Mouse (Mus musculus): Measurements from ENCODE around the gene Leap2. TPM values are rescaled to one million over a fixed set of nuclear protein-coding genes. Genes with fewer than 3 reads are reported as not detected.
A peak's percentile ranks its signal among the peaks of the same experiment; 100 is the strongest.
"Not testable (repeated sequence)": the region's sequence is repeated elsewhere in the genome, so short reads cannot be mapped to it uniquely, and the experiment has no call there.

Leap2 gene
- total RNA-seq, 2 experiments from 2014 or later, result not detected

DNA sequence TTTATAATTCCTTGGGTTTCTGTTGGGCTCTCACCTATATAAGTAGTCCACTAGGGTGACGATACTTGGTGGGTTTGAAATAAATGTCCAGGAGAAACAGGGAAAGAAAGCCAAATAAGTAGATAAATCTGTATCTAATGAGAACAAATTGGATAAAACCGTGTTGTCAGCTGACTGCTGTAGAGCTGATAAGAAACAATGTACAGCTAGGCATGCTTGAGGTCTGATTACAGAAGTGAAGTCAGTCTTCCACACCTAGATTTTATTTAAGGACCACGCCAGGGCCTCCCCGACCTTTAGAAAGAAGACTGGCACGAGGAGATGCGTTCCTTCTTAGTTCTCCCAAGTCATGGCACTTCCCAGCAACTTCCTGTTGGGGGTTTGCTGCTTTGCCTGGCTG, 10.1 kb upstream of the Leap2 start:
- intact Hi-C loops (cut with DNase I), result no loop called here
- H3K4me3 ChIP-seq, result no peak overlapping the region

DNA sequence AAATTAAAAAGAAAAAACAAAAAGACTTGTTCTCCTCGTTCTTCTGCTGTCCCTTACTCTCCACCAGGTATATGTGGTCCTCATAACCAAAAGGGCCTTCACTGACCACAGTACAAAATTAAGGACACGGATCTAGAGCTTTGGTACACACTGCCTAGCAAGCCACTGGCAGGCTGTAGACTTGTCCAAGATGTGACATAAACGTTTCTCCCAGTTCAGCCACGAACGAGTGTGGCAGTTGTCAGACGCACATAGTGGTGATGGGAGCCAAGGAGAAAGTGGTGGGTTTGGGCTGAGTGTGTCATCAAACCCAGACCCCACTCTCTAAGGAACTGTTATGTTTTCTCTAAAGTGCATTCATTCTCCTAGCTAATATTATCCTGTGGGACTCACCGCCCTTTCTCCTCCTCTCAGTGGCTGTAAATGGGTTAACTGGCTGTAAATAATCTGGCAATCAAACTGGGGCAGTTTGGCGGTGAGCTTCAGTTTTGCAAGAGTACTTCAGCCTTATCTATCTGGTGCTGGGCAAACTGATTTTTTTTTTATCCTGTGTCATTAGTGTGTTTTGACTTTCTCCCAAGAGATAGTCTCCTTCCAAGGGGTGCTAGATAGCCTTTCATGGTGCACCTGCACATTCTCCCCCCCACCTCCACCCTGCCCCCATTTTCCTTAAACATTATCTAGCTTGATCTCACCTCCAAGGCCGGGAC, 8.5 kb upstream of the Leap2 start:
- H3K4me3 ChIP-seq, result peak overlapping the region; percentile 80
- no peak for TF ChIP-seq CTCF (IDR thresholded peaks at IDR 0.05)
- intact Hi-C loops (cut with DNase I), result loop anchor here (2.0 kb wide), 1 partner anchor 131 kb away; the partner anchor contains the start of gene Hspa4
- peak overlapping the region; percentile 97 for H3K27ac ChIP-seq
- DNase-seq, result no peak

More for the DNA sequence above, 10.1 kb upstream of the Leap2 start:
- H3K27ac ChIP-seq, result no peak overlapping the region
- DNase-seq, result no peak
- TF ChIP-seq CTCF (IDR thresholded peaks at IDR 0.05), result no peak

DNA sequence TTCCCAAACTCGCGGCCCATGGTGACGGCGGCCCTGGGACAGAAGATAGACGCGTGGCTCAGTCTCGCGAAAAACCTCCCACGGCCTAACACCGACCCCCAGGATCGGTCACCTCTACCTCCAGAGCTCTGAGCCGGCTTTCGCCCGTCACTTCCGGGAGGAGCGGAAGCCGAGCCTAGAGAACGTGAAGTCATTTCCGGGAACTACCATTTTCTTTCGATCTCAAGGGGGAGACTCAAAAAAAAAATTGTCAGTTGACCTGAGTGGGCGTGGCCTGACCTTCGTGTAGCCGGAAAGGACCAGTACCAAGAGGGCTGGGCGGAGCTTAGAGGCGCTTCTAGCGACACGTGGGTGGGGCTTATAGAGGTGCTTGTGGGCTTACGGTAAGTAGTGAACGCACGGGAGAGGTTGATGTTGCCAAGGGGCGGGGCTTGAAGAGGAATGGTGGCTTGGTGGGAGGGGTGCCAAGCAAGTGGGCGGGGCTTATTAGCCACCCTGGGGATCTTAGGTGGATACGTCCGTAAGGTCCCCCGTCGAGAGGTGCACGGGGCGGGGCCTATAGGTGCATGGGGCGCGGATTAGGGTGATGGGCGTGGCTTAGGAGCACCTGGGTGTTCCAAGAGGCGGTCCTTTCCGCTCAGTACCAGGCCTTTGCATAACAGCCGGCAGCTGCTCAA, 7.8 kb upstream of the Leap2 start, which contains the start of the genes Uqcrq and Gdf9:
Gene Uqcrq (minus strand): TSS at position 162 of the 677 bp plus-strand sequence.
Gene Gdf9 (plus strand): TSS at position 354 of the 677 bp plus-strand sequence.
- Histone ChIP-seq H3K4me3 (peak within 1 kb of the TSS; percentile 80), H3K27ac (peak within 1 kb of the TSS; percentile 97)
- peak; percentile 99 for DNase-seq
- intact Hi-C loops (cut with DNase I), result loop anchor here (2.0 kb wide), 1 partner anchor 130 kb away; the partner anchor contains the start of gene Hspa4
- no peak for TF ChIP-seq CTCF (IDR thresholded peaks at IDR 0.05)

DNA sequence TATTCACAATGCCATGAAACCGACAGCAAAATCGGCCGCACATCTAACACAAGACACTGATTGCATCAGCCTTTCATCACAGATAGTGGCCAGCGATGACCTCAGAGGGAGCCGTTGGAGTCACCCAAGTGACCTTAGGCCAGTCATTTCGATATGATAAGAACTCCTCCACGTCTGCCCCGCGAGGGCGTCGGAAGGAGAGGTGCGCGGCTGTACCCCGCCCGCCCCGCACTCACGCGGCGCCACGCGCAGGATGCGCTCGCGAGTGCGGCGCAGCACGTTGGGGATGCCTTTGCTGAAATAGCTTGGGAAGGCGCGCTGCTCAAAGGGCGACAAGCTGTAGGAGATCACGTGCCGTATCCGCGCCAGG, 7.3 kb upstream of the Leap2 start:
- peak overlapping the region; percentile 97 for H3K27ac ChIP-seq
- DNase-seq, result no peak
- H3K4me3 ChIP-seq, result peak overlapping the region; percentile 80
- no peak for TF ChIP-seq CTCF (IDR thresholded peaks at IDR 0.05)
- intact Hi-C loops (cut with DNase I), result loop anchor here (2.0 kb wide), 1 partner anchor 129 kb away; the partner anchor contains the start of gene Hspa4

DNA sequence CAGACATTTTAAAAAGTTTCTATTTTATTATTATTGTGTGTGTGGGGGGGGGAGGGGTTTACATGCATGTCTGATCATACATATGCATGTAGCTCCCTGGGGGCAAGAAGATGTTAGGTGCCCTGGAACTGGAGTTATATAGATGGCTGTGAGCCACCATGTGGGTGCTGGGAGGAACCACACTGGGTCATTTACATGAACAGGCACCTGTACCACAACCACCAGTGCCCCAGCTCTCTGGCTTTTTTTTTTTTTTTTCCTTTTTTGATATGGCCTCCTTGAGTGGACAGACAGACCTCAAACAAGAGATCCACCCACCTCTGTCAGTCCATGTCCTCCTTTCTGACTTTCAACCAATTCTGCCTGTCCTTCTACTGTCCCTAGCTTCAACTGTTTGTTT, 6.2 kb upstream of the Leap2 start:
- DNase-seq, result no peak
- intact Hi-C loops (cut with DNase I), result no loop called here
- Histone ChIP-seq H3K27ac (no peak overlapping the region), H3K4me3 (peak overlapping the region; percentile 80)
- no peak for TF ChIP-seq CTCF (IDR thresholded peaks at IDR 0.05)

DNA sequence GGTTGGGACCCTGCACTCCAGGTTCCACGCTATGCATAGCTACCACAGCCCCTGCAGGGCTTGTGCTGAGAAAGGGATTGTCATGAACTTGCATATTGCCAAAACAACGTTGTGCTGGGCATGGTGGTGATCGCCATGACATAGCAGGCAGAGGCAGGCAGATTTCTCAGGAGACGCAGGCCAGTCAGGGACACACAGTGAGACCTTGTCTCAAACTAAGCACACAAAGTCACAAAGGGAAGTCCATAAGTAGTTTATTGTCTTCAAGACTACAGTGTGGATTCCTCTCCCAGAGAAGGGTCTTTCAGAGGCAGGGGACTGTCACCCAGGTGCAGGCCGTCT, 5.7 kb upstream of the Leap2 start:
- H3K27ac ChIP-seq, result no peak overlapping the region
- intact Hi-C loops (cut with DNase I), result no loop called here
- no peak for TF ChIP-seq CTCF (IDR thresholded peaks at IDR 0.05)
- DNase-seq, result no peak
- no peak overlapping the region for H3K4me3 ChIP-seq

DNA sequence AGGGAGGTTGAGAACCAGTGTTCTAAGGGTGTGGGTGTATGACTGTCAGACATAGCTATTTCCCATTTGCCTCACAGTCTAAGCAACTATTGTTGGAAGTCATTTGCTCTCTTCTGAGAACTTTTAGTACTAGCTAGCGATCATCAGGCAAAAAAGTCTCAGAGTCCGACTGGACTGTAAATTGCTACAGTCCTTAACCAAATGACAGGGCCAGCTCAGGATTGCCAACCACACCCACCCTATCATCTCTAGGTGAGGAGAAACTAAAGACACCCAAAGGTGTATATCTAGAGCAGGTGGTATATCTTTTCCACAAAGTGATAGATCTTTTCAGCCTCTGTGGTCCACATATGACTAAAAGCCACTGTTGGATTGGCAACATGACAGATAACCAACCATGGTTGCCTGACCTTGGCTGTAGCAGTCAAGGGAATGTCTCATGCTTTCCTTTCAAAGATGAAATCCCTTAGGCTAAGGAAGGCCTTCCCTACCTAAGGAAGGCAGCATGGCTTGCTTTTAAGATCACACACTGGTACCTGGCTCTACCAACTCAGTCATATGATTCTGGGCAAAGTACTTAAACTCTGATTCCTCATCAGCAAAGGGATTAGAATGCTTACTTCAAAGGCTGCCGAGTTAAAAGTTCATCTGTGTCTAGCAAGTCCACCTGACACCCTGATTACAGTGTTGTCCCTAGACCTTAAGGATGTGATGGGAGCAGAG, 5.2 kb upstream of the Leap2 start:
- no peak overlapping the region for H3K27ac ChIP-seq
- intact Hi-C loops (cut with DNase I), result no loop called here
- no peak for TF ChIP-seq CTCF (IDR thresholded peaks at IDR 0.05)
- H3K4me3 ChIP-seq, result no peak overlapping the region
- no peak for DNase-seq

DNA sequence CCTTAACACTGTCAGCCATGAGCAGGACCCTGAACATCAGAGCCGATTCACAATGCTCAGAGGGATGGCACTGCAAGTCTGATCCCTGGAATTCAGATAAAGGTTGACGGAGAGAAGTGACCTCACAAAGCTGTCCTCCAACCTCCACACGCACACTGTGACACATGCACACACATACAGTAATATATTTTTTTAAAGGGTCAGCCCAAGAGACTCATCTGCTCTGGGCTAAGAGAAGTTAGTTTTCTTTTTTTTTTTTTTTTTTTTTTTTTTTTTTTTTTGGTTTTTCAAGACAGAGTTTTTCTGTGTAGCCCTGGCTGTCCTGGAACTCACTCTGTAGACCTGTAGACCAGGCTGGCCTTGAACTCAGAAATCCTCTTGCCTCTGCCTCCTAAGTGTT, 3.9 kb upstream of the Leap2 start:
- H3K27ac ChIP-seq, result not testable (repeated sequence)

DNA sequence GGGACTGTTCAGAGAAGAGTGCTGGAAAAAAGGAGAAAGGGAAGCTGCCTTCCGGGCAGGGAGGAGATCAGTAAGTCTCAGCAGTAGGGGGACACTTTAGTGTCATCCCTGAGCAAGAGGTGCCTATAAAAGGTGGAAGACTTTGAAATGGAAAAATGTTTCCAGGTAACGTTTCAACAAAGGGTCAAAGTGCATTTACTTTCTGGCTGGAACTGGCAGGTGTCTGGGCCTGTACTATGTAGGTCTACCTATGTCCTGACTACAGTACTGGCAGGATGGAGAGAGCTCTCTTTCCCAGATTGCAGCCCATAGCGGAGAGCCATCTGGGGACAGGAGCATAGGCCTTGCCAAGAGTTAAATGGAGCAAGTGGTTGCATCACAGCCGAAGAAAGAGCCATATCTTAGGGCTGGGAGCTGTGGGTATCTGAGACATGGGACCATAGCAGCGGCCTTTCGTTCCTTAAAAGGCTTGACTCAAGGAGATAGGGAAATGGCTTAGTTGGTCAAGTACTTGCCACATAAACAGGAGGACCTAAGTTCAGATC, 2.8 kb upstream of the Leap2 start:
- Histone ChIP-seq H3K4me3 (no peak overlapping the region), H3K27ac (no peak overlapping the region)
- no peak for TF ChIP-seq CTCF (IDR thresholded peaks at IDR 0.05)
- DNase-seq, result no peak
- intact Hi-C loops (cut with DNase I), result no loop called here

More for the DNA sequence above, 3.9 kb upstream of the Leap2 start:
- H3K4me3 ChIP-seq; intact Hi-C loops (cut with DNase I); DNase-seq: not testable (repeated sequence)

DNA sequence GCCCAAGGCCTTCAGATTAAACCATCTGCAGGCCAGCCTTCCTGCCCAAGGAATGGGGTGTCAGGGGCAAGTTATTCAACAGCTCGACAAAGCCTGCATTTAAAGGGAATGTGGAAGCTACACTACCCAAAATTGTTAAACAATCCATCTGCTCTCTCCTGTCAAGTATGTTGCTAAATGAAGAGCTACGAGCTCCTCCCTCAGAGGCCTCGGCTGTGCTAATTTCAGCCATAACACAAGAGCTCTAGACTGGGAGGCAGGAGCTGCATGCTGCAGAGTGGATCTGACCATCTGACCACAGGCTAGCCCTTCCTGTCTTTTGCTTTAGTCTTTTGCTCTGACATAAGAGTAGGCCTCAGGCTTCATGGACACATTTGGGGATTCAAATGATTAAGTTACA, 2.3 kb upstream of the Leap2 start:
- DNase-seq, result no peak
- Histone ChIP-seq H3K4me3 (no peak overlapping the region), H3K27ac (no peak overlapping the region)
- no peak for TF ChIP-seq CTCF (IDR thresholded peaks at IDR 0.05)
- intact Hi-C loops (cut with DNase I), result no loop called here

DNA sequence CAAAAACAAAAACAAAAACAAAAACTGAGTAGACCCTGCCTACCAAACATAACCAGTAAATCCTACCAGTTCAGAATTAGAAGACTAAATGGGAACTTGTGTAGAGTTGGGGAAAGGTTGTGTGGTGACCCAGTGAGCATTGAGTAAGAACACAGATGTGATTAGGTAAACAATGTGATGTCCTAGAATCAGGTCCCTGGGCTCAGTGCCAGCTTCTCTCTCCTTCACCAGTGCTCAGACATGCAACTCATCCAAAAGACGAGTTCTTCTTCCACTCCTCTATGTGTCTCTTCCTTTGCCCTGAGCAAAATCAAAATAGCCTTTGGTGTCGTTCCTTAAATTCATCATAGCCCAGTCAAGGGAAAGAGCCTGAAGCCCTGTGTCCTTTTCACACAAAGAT, 1.9 kb upstream of the Leap2 start:
- Histone ChIP-seq H3K27ac (no peak overlapping the region), H3K4me3 (no peak overlapping the region)
- no peak for DNase-seq
- TF ChIP-seq CTCF (IDR thresholded peaks at IDR 0.05), result no peak
- intact Hi-C loops (cut with DNase I), result no loop called here

DNA sequence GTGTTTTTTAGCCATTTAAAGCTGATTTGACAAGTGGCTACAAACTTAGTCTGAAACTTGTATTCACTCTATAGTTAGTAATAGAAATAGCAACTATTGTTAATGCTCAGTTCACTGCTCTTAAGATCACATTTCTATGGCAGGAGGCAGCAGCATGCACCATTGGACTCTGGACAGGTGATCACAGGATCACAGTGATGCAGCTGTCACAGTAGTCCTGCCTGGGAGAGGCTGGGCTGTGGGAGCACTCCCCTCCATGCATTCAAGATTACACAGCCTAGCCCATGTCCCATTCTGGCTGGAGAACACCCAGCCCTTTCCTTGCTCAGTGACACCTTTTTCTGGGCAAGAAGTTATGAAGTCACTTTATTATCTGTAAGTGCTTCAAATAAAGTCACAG, 4.9 kb downstream of the Leap2 start:
- no peak overlapping the region for H3K27ac ChIP-seq
- TF ChIP-seq CTCF (IDR thresholded peaks at IDR 0.05), result no peak
- intact Hi-C loops (cut with DNase I), result no loop called here
- H3K4me3 ChIP-seq, result no peak overlapping the region
- no peak for DNase-seq

DNA sequence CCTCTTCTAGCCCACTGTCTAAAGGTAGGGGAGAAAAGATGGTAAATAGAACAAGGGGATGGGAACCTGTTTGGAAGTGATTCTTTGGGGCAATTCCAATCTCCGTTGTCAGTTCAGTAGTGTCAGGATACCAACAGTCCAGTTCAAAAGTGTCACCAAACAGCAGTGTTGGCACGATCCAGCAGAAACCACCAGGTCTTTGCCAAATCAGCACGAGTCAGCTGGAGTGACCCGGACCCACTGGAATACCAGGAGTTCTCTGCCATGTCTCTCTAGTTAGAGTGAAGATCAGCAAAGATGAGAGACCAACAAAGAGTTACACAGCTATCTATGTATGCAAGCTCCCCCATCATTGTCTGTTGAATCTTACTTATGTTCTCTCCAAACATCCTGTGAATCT, 9.1 kb downstream of the Leap2 start:
- intact Hi-C loops (cut with DNase I), result no loop called here
- no peak for TF ChIP-seq CTCF (IDR thresholded peaks at IDR 0.05)
- no peak for DNase-seq

More for the DNA sequence above, 9.1 kb downstream of the Leap2 start:
- no peak overlapping the region for H3K27ac ChIP-seq
- H3K4me3 ChIP-seq, result no peak overlapping the region

Data from gastrocnemius, adult 2 months (tissue).